Mouse (Mus musculus) forebrain, postnatal 0 days (tissue): ENCODE data around the gene Gstk1. TPM values are rescaled to one million over a fixed set of nuclear protein-coding genes. Genes with fewer than 3 reads are reported as not detected.
A peak's percentile ranks its signal among the peaks of the same experiment; 100 is the strongest.

ENCODE experiments used
- ATAC-seq: fragments of 200-750 bp; cut with Nextera tagmentation; 2 replicates; pipeline ENCODE4 v1.8.0; 2017; ENCODE audit warnings: mild to moderate bottlenecking, moderate library complexity
- DNase-seq: peaks from one replicate; pipeline ENCODE4 v3.0.0-alpha.2; 2015
- H3K27ac ChIP-seq: fragments of 300-500 bp; sonication (generic); 2 replicates; pipeline ENCODE4 v1.5.1; 2014; ENCODE audit warnings: low read depth, mild to moderate bottlenecking, antibody characterized with exemption, low read length, moderate library complexity, mixed read lengths
- H3K27me3 ChIP-seq: fragments of 300-500 bp; sonication (generic); 2 replicates; pipeline ENCODE4 v1.6.1; 2014; ENCODE audit warnings: mild to moderate bottlenecking, low read length, mixed read lengths; ENCODE audit not compliant: insufficient read depth
- H3K36me3 ChIP-seq: fragments of 300-500 bp; sonication (generic); 2 replicates; pipeline ENCODE4 v1.6.1; 2014; ENCODE audit warnings: mild to moderate bottlenecking, moderate library complexity; ENCODE audit not compliant: insufficient read depth
- H3K4me1 ChIP-seq: fragments of 300-500 bp; sonication (generic); 2 replicates; pipeline ENCODE4 v1.6.1; 2014; ENCODE audit warnings: antibody characterized with exemption; ENCODE audit not compliant: insufficient read depth
- H3K4me2 ChIP-seq: fragments of 300-500 bp; sonication (generic); 2 replicates; pipeline ENCODE4 v1.6.1; 2014; ENCODE audit warnings: low read depth, mild to moderate bottlenecking, moderate library complexity
- H3K4me3 ChIP-seq: fragments of 300-500 bp; sonication (generic); 2 replicates; pipeline ENCODE4 v1.5.1; 2014; ENCODE audit warnings: low read depth, low read length, mixed read lengths
- H3K9ac ChIP-seq: fragments of 300-500 bp; sonication (generic); 2 replicates; pipeline ENCODE4 v1.6.1; 2014; ENCODE audit warnings: mild to moderate bottlenecking
- H3K9me3 ChIP-seq: fragments of 300-500 bp; sonication (generic); 2 replicates; pipeline ENCODE4 v1.6.1; 2016; ENCODE audit warnings: low read length
- CTCF ChIP-seq: sonication (generic); IDR thresholded peaks from 2 replicates; pipeline ENCODE4 v1.5.1; 2016; ENCODE audit warnings: antibody characterized with exemption, control low read depth, low read depth
- WGBS: fragments of 180-500 bp; shearing (Covaris S2); extraction: QIAGEN DNeasy Blood & Tissue Kit; methylation state at CpG from one replicate; pipeline ENCODE4 v1.1.7; 2014; 5-methylcytosine and 5-hydroxymethylcytosine counted together
- polyA plus RNA-seq: library from polyadenylated mRNA; unstranded; fragments of >200 nt; fragmentation: Nextera tagmentation; extraction: Ambion mirVana; gene quantifications from 2 replicates; pipeline ENCODE4 v1.2.1, GENCODE M21; 2015
- total RNA-seq: library from RNA; depleted of rRNA; stranded (reverse); fragments of >200 nt; gene quantifications from 2 replicates; pipeline ENCODE4 v1.2.3, GENCODE M21; 2014

Gene Gstk1
- total and polyA plus RNA-seq, 2 experiments from 2014 or later = 7.3 to 9.4 TPM

DNA sequence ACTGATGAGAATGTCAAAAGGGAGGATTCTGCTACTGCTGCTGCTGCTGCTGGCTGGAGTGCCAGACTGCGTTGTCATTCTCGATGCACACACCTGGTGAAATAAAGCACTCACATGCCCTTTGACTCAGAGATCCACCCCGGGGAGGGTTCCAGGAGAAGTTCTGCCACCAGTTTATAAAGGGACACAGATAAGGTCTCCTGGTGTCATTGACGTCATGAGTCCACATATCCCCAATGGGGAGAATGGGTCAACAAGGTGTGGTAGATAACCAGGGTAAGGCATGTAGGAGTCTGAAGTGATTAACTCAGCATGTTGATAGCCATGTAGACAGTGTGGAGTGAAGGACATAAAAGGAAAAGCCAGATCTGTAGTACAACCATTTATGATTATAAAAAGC, 16.1 kb upstream of the Gstk1 start:
- no peak for TF ChIP-seq CTCF

DNA sequence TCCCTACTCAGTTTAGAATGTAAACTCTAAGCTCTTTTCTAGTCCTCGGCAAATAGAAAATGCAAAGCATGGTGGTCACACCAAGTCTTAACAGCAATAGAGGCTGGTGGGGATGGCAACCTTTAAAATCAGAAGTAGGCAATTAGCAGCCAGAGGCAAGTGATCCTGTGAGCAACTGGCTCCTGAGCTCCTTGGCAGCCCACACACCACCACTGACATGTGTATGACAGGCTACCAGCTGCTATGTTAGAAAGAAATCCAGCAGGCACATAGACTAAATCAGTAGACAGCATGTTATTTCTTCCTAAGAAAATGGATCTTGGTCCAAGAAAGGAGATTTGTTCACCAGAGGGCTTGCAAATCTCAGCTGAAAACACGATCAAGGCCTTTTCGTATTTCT, 14.5 kb upstream of the Gstk1 start:
- Histone ChIP-seq H3K4me2 (no peak overlapping the region), H3K27me3 (no peaks in the 10 kb centered on the region), H3K4me3 (no peak overlapping the region), H3K4me1 (no peaks in the 10 kb centered on the region), H3K9ac (no peak overlapping the region), H3K27ac (peak overlapping the region; percentile 55; the same call in 1 of the 2 replicates), H3K9me3 (no peaks in the 10 kb centered on the region), H3K36me3 (no peaks in the 10 kb centered on the region)
- no peak for TF ChIP-seq CTCF
- 56% methylated on average over 3 of the region's 3 CpGs for WGBS
- peak; percentile 96 for ATAC-seq
- DNase-seq = peak; percentile 67

More for the DNA sequence above, 16.1 kb upstream of the Gstk1 start:
- ATAC-seq (no peak), DNase-seq (no peak)
- Histone ChIP-seq H3K4me3 (no peak overlapping the region), H3K9ac (no peak overlapping the region), H3K27me3 (no peaks in the 10 kb centered on the region), H3K9me3 (no peaks in the 10 kb centered on the region), H3K4me1 (no peaks in the 10 kb centered on the region), H3K4me2 (no peak overlapping the region), H3K36me3 (no peaks in the 10 kb centered on the region), H3K27ac (no peak overlapping the region)
- WGBS = 79% methylated on average over 4 of the region's 4 CpGs

- H3K36me3 ChIP-seq = no peaks in the 10 kb centered on the region
- TF ChIP-seq CTCF = no peak
- no peak overlapping the region for H3K27ac ChIP-seq
- H3K4me3 ChIP-seq = no peak overlapping the region
- peak; percentile 36 for DNase-seq
- WGBS = 61% methylated on average over 6 of the region's 6 CpGs
- no peak overlapping the region for H3K4me2 ChIP-seq
- peak; percentile 89 for ATAC-seq
- H3K4me1 ChIP-seq = no peaks in the 10 kb centered on the region
- H3K9ac ChIP-seq = no peak overlapping the region
- no peaks in the 10 kb centered on the region for H3K9me3 ChIP-seq
- H3K27me3 ChIP-seq = no peaks in the 10 kb centered on the region
Measured at GRCm38 (mm10) chr6:42237276-42237805, 8.4 kb upstream of the Gstk1 start.

GRCm38 (mm10) chr6:42241311-42242045, 4.3 kb upstream of the Gstk1 start:
- Histone ChIP-seq H3K9ac (no peak overlapping the region), H3K27me3 (no peaks in the 10 kb centered on the region), H3K36me3 (no peaks in the 10 kb centered on the region), H3K4me2 (no peak overlapping the region), H3K4me3 (no peak overlapping the region), H3K9me3 (no peaks in the 10 kb centered on the region), H3K4me1 (no peaks in the 10 kb centered on the region), H3K27ac (no peak overlapping the region)
- WGBS = 66% methylated on average over 6 of the region's 6 CpGs
- DNase-seq (peak; percentile 65), ATAC-seq (no peak)
- TF ChIP-seq CTCF = no peak

- Histone ChIP-seq H3K36me3 (no peaks in the 10 kb centered on the region), H3K27ac (no peak overlapping the region), H3K4me2 (peak overlapping the region; percentile 16), H3K9me3 (no peaks in the 10 kb centered on the region), H3K4me3 (0 out of 2 replicates have a peak overlapping the region, but pooled peaks have one; percentile 11), H3K4me1 (no peaks in the 10 kb centered on the region), H3K27me3 (no peaks in the 10 kb centered on the region), H3K9ac (no peak overlapping the region)
- ATAC-seq (no peak; the same call in 1 of the 2 replicates), DNase-seq (no peak)
- WGBS = 15% methylated on average over 8 of the region's 8 CpGs
- TF ChIP-seq CTCF = no peak
Measured at GRCm38 (mm10) chr6:42247173-42247572, 1.4 kb downstream of the Gstk1 start.

- Histone ChIP-seq H3K4me1 (no peaks in the 10 kb centered on the region), H3K27me3 (no peaks in the 10 kb centered on the region), H3K27ac (no peak overlapping the region), H3K4me3 (0 out of 2 replicates have a peak overlapping the region, but pooled peaks have one; percentile 11), H3K4me2 (no peak overlapping the region; the same call in 1 of the 2 replicates), H3K36me3 (no peaks in the 10 kb centered on the region), H3K9ac (no peak overlapping the region), H3K9me3 (no peaks in the 10 kb centered on the region)
- peak; percentile 47 for DNase-seq
- peak; percentile 79 for ATAC-seq
- WGBS = 42% methylated on average over 1 of the region's 1 CpGs
- TF ChIP-seq CTCF = no peak
Measured at GRCm38 (mm10) chr6:42247981-42248380, 2.2 kb downstream of the Gstk1 start.

GRCm38 (mm10) chr6:42251791-42252190, 6.1 kb downstream of the Gstk1 start:
- 87% methylated on average over 4 of the region's 4 CpGs for WGBS
- Histone ChIP-seq H3K9me3 (no peaks in the 10 kb centered on the region), H3K9ac (no peak overlapping the region), H3K27ac (no peak overlapping the region), H3K4me3 (no peak overlapping the region), H3K4me2 (no peak overlapping the region), H3K36me3 (no peaks in the 10 kb centered on the region), H3K4me1 (no peaks in the 10 kb centered on the region), H3K27me3 (no peaks in the 10 kb centered on the region)
- no peak for TF ChIP-seq CTCF
- no peak for DNase-seq
- ATAC-seq = no peak
